Mouse (Mus musculus) forebrain, embryonic 14.5 days (tissue): Measurements from ENCODE around the gene Sema3e. TPM values are rescaled to one million over a fixed set of nuclear protein-coding genes. Genes with fewer than 3 reads are reported as not detected.

Experiments
- ATAC-seq: fragments of 200-750 bp; cut with Nextera tagmentation; 2 replicates; pipeline ENCODE4 v1.8.0; 2017; ENCODE audit warnings: mild to moderate bottlenecking, moderate library complexity
- DNase-seq: peaks from one replicate; pipeline ENCODE4 v3.0.0-alpha.2; 2015; ENCODE audit warnings: low spot score
- H3K27ac ChIP-seq: fragments of 300-500 bp; sonication (generic); 2 replicates; pipeline ENCODE4 v1.5.1; 2014; ENCODE audit warnings: low read depth, mild to moderate bottlenecking, control low read depth, low read length, moderate library complexity
- H3K27me3 ChIP-seq: fragments of 300-500 bp; sonication (generic); replicated peaks from 2 replicates; pipeline ENCODE4 v1.6.1; 2014; ENCODE audit warnings: low read length, control low read depth, mixed read lengths; ENCODE audit not compliant: control insufficient read depth, insufficient read depth
- H3K36me3 ChIP-seq: fragments of 300-500 bp; sonication (generic); 2 replicates; pipeline ENCODE4 v1.6.1; 2014; ENCODE audit warnings: low read length, control low read depth; ENCODE audit not compliant: control insufficient read depth, insufficient read depth
- H3K4me1 ChIP-seq: fragments of 300-500 bp; sonication (generic); 2 replicates; pipeline ENCODE4 v1.6.1; 2014; ENCODE audit warnings: antibody characterized with exemption, low read length, control low read depth; ENCODE audit not compliant: control insufficient read depth, insufficient read depth
- H3K4me2 ChIP-seq: fragments of 300-500 bp; sonication (generic); 2 replicates; pipeline ENCODE4 v1.6.1; 2014; ENCODE audit warnings: mild to moderate bottlenecking, control low read depth, low read length
- H3K4me3 ChIP-seq: fragments of 300-500 bp; sonication (generic); 2 replicates; pipeline ENCODE4 v1.5.1; 2014; ENCODE audit warnings: low read depth, low read length, control low read depth
- H3K9ac ChIP-seq: fragments of 300-500 bp; sonication (generic); 2 replicates; pipeline ENCODE4 v1.6.1; 2014; ENCODE audit warnings: mild to moderate bottlenecking, low read length, control low read depth, moderate library complexity
- H3K9me3 ChIP-seq: fragments of 300-500 bp; sonication (generic); replicated peaks from 2 replicates; pipeline ENCODE4 v1.6.1; 2016; ENCODE audit warnings: low read length, control low read depth, mixed read lengths; ENCODE audit not compliant: control insufficient read depth
- WGBS: fragments of 180-500 bp; shearing (Covaris S2); extraction: QIAGEN DNeasy Blood & Tissue Kit; methylation state at CpG from one replicate; pipeline ENCODE4 v1.1.7; 2014; 5-methylcytosine and 5-hydroxymethylcytosine counted together
- polyA plus RNA-seq: library from polyadenylated mRNA; unstranded; fragments of >200 nt; fragmentation: Nextera tagmentation; extraction: Ambion mirVana; gene quantifications from 2 replicates; pipeline ENCODE4 v1.2.1, GENCODE M21; 2014

The Sema3e gene
- polyA plus RNA-seq, 1 experiment from 2014 or later: 1.8 TPM

GRCm38 (mm10) chr5:14206794-14207193, 181.7 kb downstream of the Sema3e start:
- DNase-seq (no peak), ATAC-seq (no peak)
- Histone ChIP-seq H3K9me3 (no peaks in the 10 kb centered on the region), H3K4me2 (no peak overlapping the region), H3K27ac (no peak overlapping the region), H3K9ac (no peak overlapping the region), H3K27me3 (no peaks in the 10 kb centered on the region), H3K4me3 (no peak overlapping the region), H3K4me1 (no peaks in the 10 kb centered on the region), H3K36me3 (no peaks in the 10 kb centered on the region)
- WGBS: 88% methylated on average over 2 of the region's 2 CpGs

- Histone ChIP-seq H3K9ac (no peak overlapping the region), H3K36me3 (no peaks in the 10 kb centered on the region), H3K27me3 (no peaks in the 10 kb centered on the region), H3K4me3 (no peak overlapping the region), H3K4me1 (no peaks in the 10 kb centered on the region), H3K4me2 (no peak overlapping the region), H3K27ac (no peak overlapping the region), H3K9me3 (no peaks in the 10 kb centered on the region)
- ATAC-seq (no peak), DNase-seq (no peak)
- WGBS: 93% methylated on average over 3 of the region's 3 CpGs
Measured at GRCm38 (mm10) chr5:14209962-14210361, 184.9 kb downstream of the Sema3e start.

- Histone ChIP-seq H3K4me3 (no peak overlapping the region), H3K4me2 (no peak overlapping the region), H3K27me3 (no peaks in the 10 kb centered on the region), H3K27ac (no peak overlapping the region), H3K9ac (no peak overlapping the region), H3K4me1 (peaks cover 3% of the 10 kb centered on the region; the same call in 1 of the 2 replicates), H3K36me3 (no peaks in the 10 kb centered on the region), H3K9me3 (no peaks in the 10 kb centered on the region)
- ATAC-seq (no peak), DNase-seq (peak; percentile 34)
- WGBS: 62% methylated on average over 7 of the region's 7 CpGs
Measured at GRCm38 (mm10) chr5:14216211-14216610, 191.1 kb downstream of the Sema3e start.

GRCm38 (mm10) chr5:14218677-14219076, 193.6 kb downstream of the Sema3e start:
- Histone ChIP-seq H3K9ac (no peak overlapping the region), H3K27me3 (no peaks in the 10 kb centered on the region), H3K4me1 (peaks cover 3% of the 10 kb centered on the region; the same call in 1 of the 2 replicates), H3K4me3 (no peak overlapping the region), H3K9me3 (no peaks in the 10 kb centered on the region), H3K4me2 (no peak overlapping the region), H3K36me3 (no peaks in the 10 kb centered on the region), H3K27ac (no peak overlapping the region)
- DNase-seq: peak; percentile 80
- WGBS: 75% methylated on average over 4 of the region's 4 CpGs
- ATAC-seq: peak; percentile 79

- no peak for ATAC-seq
- Histone ChIP-seq H3K4me1 (no peaks in the 10 kb centered on the region), H3K27me3 (no peaks in the 10 kb centered on the region), H3K27ac (no peak overlapping the region), H3K9ac (no peak overlapping the region), H3K9me3 (no peaks in the 10 kb centered on the region), H3K4me2 (no peak overlapping the region), H3K4me3 (no peak overlapping the region), H3K36me3 (no peaks in the 10 kb centered on the region)
- 89% methylated on average over 6 of the region's 6 CpGs for WGBS
- DNase-seq: no peak
Measured at GRCm38 (mm10) chr5:14224509-14224908, 199.4 kb downstream of the Sema3e start.

GRCm38 (mm10) chr5:14231027-14231426, 206.0 kb downstream of the Sema3e start:
- Histone ChIP-seq H3K9ac (no peak overlapping the region), H3K36me3 (no peaks in the 10 kb centered on the region), H3K27ac (no peak overlapping the region), H3K4me3 (no peak overlapping the region), H3K4me1 (no peaks in the 10 kb centered on the region), H3K27me3 (no peaks in the 10 kb centered on the region), H3K4me2 (no peak overlapping the region), H3K9me3 (no peaks in the 10 kb centered on the region)
- DNase-seq (no peak), ATAC-seq (no peak)
- 77% methylated on average over 3 of the region's 3 CpGs for WGBS

- ATAC-seq: peak; percentile 54
- H3K27me3 ChIP-seq: no peaks in the 10 kb centered on the region
- 42% methylated on average over 8 of the region's 8 CpGs for WGBS
Measured at GRCm38 (mm10) chr5:14252583-14252982, 227.5 kb downstream of the Sema3e start.

GRCm38 (mm10) chr5:14253328-14253727, 228.3 kb downstream of the Sema3e start:
- 83% methylated on average over 1 of the region's 1 CpGs for WGBS
- H3K4me3 ChIP-seq: no peak overlapping the region
- H3K4me2 ChIP-seq: no peak overlapping the region
- ATAC-seq (no peak; the same call in 1 of the 2 replicates), DNase-seq (peak; percentile 55)
- no peaks in the 10 kb centered on the region for H3K9me3 ChIP-seq
- H3K4me1 ChIP-seq: no peaks in the 10 kb centered on the region
- H3K9ac ChIP-seq: no peak overlapping the region
- no peaks in the 10 kb centered on the region for H3K36me3 ChIP-seq
- no peak overlapping the region for H3K27ac ChIP-seq
- no peaks in the 10 kb centered on the region for H3K27me3 ChIP-seq

More at GRCm38 (mm10) chr5:14252583-14252982, 227.5 kb downstream of the Sema3e start:
- Histone ChIP-seq H3K4me3 (no peak overlapping the region), H3K4me2 (no peak overlapping the region), H3K9me3 (no peaks in the 10 kb centered on the region), H3K9ac (no peak overlapping the region), H3K27ac (no peak overlapping the region), H3K36me3 (no peaks in the 10 kb centered on the region), H3K4me1 (no peaks in the 10 kb centered on the region)
- DNase-seq: peak; percentile 36

GRCm38 (mm10) chr5:14260156-14260555, 235.1 kb downstream of the Sema3e start:
- no peak for DNase-seq
- Histone ChIP-seq H3K4me2 (no peak overlapping the region), H3K9me3 (0 out of 2 replicates have a peak, but pooled peaks cover 2% of the 10 kb centered on the region), H3K27ac (no peak overlapping the region), H3K4me3 (no peak overlapping the region), H3K4me1 (no peaks in the 10 kb centered on the region), H3K9ac (no peak overlapping the region), H3K27me3 (no peaks in the 10 kb centered on the region), H3K36me3 (no peaks in the 10 kb centered on the region)
- WGBS: 92% methylated on average over 4 of the region's 4 CpGs
- no peak for ATAC-seq
